ENCODE assay signal across 8 mouse cellular contexts in the genomic region with DNA sequence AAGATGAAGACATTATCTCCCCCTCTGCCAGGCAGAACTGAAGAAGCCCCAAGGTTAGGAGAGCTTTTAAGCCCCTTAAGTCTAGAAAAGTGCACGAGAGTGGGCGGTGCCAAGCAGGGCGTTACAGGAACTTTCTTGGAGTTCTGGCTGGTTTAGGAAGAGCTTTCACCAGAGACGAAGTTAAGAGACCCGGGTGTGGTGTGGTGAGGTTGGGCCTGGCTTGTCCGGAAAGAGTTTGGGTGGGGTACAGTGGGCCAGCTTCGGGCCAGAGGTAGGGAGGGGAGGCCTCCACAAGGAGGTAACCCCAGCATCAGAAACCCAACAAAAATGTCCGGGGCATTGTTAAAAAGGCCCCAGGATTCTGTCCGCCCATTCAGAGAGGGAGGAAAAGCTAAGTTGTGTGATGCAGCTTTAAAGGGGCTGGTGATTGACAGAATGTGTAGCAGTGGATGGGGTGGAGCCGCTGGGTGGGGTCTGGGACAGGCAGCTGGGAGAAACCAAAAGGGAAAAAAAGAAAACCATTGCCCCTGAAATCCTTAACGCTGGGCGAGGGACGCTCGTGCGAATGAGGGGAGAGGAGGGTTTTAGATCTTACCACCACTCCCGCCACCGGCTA. TPM values are rescaled to one million over a fixed set of nuclear protein-coding genes. Genes with fewer than 3 reads are reported as not detected.
A peak's percentile ranks its signal among the peaks of the same experiment; 100 is the strongest.
DNase-seq lines count a peak whose midpoint lies in the region; ATAC-seq and TF ChIP-seq lines count a peak whose summit lies in the region.

A gene (plus strand): TSS at position 163 of the 616 bp plus-strand sequence.

- H3K36me3 ChIP-seq in spleen, adult 2 months (ENCODE audit: control insufficient read depth, insufficient read depth, low read length): no peaks in the 10 kb centered on the region
- H3K36me3 ChIP-seq in heart, embryonic 16.5 days (ENCODE audit: control insufficient read depth, insufficient read depth): no peaks in the 10 kb centered on the region

- TF ChIP-seq CTCF in spleen, adult 2 months (IDR thresholded peaks at IDR 0.05; ENCODE audit: extremely low read depth, insufficient read depth, insufficient read length, insufficient replicate concordance): no peak
- TF ChIP-seq CTCF in cortical plate, adult 2 months (IDR thresholded peaks at IDR 0.05; ENCODE audit: extremely low read depth, insufficient read depth, low read length): no peak

- H3K4me2 ChIP-seq in heart, embryonic 16.5 days (ENCODE audit: low read depth, low read length): peak within 1 kb of the TSS; percentile 78

- peak within 1 kb of the TSS; percentile 56 for H3K4me3 ChIP-seq in spleen, adult 2 months (ENCODE audit: extremely low read depth, insufficient read depth, insufficient read length)
- H3K4me3 ChIP-seq in cortical plate, adult 2 months (ENCODE audit: insufficient read depth, low read length): peak within 1 kb of the TSS; percentile 86
- peak within 1 kb of the TSS; percentile 70 for H3K4me3 ChIP-seq in heart, embryonic 16.5 days (ENCODE audit: low read length)

- intact Hi-C loops in left cerebral cortex, postnatal 14 days (cut with DNase I): loop anchor here (10.0 kb wide), 1 partner anchor 127 kb away; no protein-coding TSS in a partner anchor

- no peaks in the 10 kb centered on the region for H3K27me3 ChIP-seq in spleen, adult 2 months (ENCODE audit: control insufficient read depth, insufficient read depth, low read length)
- no peaks in the 10 kb centered on the region for H3K27me3 ChIP-seq in heart, embryonic 16.5 days (ENCODE audit: control insufficient read depth, insufficient read depth, low read length)

- H3K27ac ChIP-seq in spleen, adult 2 months (ENCODE audit: insufficient read depth, low read length): no peak within 1 kb of the TSS
- H3K27ac ChIP-seq in cortical plate, adult 2 months (ENCODE audit: insufficient read depth, low read length): peak within 1 kb of the TSS; percentile 77; the same call in 1 of the 2 replicates
- H3K27ac ChIP-seq in heart, embryonic 16.5 days (ENCODE audit: low read length): no peak within 1 kb of the TSS

- TF ChIP-seq POLR2A in spleen, adult 2 months (IDR thresholded peaks at IDR 0.05; ENCODE audit: low read depth, low read length): no peak
- no peak for TF ChIP-seq POLR2A in cortical plate, adult 2 months (IDR thresholded peaks at IDR 0.05; ENCODE audit: extremely low read depth, insufficient read depth, low read length)

- WGBS in spleen, adult 2 months: 28% methylated on average over 17 of the region's 17 CpGs
- WGBS in heart, embryonic 16.5 days: 15% methylated on average over 14 of the region's 17 CpGs

- no peaks in the 10 kb centered on the region for H3K9me3 ChIP-seq in heart, embryonic 16.5 days (replicated peaks; ENCODE audit: control insufficient read depth, low read length)

- no peak for DNase-seq in spleen, adult 2 months (ENCODE audit: low read depth in 1 of 2, low spot score in 2 of 2)
- no peak for DNase-seq in spleen, adult 12 weeks (ENCODE audit: low spot score)
- DNase-seq in left cerebral cortex, postnatal 14 days (ENCODE audit: low spot score in 2 of 2): peak; percentile 9 to 13
- peak; percentile 42 for DNase-seq in testis, postnatal 10 days (ENCODE audit: low spot score)
- no peak for DNase-seq in adrenal gland, adult 8-10 months

- ATAC-seq in heart, embryonic 16.5 days (replicated peaks; ENCODE audit: extremely low read depth, insufficient read depth, low FRiP score): no peak
- peak; percentile 82 for ATAC-seq in megakaryocyte progenitor cell, adult 5-6 weeks (replicated peaks; ENCODE audit: poor library complexity)

- H3K9ac ChIP-seq in heart, embryonic 16.5 days (ENCODE audit: low read length): peak within 1 kb of the TSS; percentile 66

- no peaks in the 10 kb centered on the region; the same call in 1 of the 2 replicates for H3K4me1 ChIP-seq in spleen, adult 2 months (ENCODE audit: control insufficient read depth, insufficient read depth, insufficient read length)
- H3K4me1 ChIP-seq in cortical plate, adult 2 months (ENCODE audit: control insufficient read depth, insufficient read depth, low read length): no peaks in the 10 kb centered on the region
- no peaks in the 10 kb centered on the region for H3K4me1 ChIP-seq in heart, embryonic 16.5 days (ENCODE audit: control insufficient read depth, insufficient read depth, low read length)

RNA-seq across cellular contexts. Expression of the gene that starts here (rescaled TPM):
- 0.55 and 0.58 TPM in 2 replicates for polyA plus RNA-seq in spleen, adult 2 months (2012; rRNA removed)
- polyA plus RNA-seq in cortical plate, adult 2 months (2012; rRNA removed): 2.2 and 2.5 TPM in 2 replicates
- 0.66 and 1.7 TPM in 2 replicates for polyA plus RNA-seq in heart, embryonic 16.5 days (2015; fragmentation: Nextera tagmentation; extraction: Ambion mirVana)
- 1 to 10 TPM; 6.9 to 8.1 TPM for total RNA-seq in left cerebral cortex, postnatal 14 days (2021)
- total RNA-seq in megakaryocyte progenitor cell, adult 5-6 weeks (2015): 2.4 and 3.2 TPM in 2 replicates
- 1.6 and 2.8 TPM in 2 replicates for total RNA-seq in megakaryocyte progenitor cell, adult 5-6 weeks (2017)
- total RNA-seq in adrenal gland, adult 8-10 months (2022): 1 to 10 TPM in 1 of 4 experiments, under 1 TPM in 3; 0.56 to 1.3 (median 0.60) TPM

Comparison
In these comparisons a context has a peak if more than half of its experiments do, and no peak if none do; other contexts are left out.
1. DNase-seq: peak in left cerebral cortex, postnatal 14 days (2 of 2) and testis, postnatal 10 days (single experiment); none in spleen, adult 2 months (0 of 2), spleen, adult 12 weeks (single experiment) and adrenal gland, adult 8-10 months (single experiment).
2. Peak in every context shown above with its lines, with median percentiles within 50 percentile points of each other: H3K4me3 ChIP-seq.